In the genomic region with DNA sequence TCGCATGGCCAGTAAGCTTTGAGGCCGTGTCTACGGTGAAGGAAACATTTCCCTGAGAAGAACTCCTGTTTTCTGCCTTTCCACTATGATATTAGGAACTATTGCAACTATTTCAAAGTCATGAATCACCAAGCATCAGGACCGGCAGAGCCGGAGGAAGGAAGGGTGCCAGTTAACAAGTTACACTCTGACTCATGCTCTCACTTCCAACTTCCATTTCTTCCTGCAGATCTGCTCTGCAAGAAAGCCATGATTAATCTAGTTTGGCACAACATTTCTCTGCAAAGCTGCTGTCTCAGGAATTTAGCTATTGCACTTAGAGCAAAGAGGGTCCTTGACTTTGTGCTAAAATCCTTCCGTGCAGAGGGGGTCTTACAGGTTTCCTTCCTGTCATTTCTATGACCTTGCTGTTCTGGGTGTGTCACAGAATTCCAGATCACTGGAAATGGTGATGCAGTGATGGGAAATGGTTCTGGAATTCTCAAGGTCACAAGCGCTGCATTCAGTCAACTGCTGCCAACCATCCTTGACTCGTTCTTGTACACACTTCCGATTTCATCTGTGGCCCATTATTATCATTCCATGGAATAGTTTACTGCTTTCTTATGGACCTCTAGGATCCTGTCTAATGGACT, we compare ENCODE assay signal across 14 mouse cellular contexts. TPM values are rescaled to one million over a fixed set of nuclear protein-coding genes. Genes with fewer than 3 reads are reported as not detected.
A peak's percentile ranks its signal among the peaks of the same experiment; 100 is the strongest.
DNase-seq lines count a peak whose midpoint lies in the region; ATAC-seq lines count a peak whose summit lies in the region.
"Had no signal": no experiment of that assay in that cellular context is flagged by ENCODE, and none has a peak within 500 bp of the region (broad histone marks: within the 10 kb centered on the region; RNA-seq: fewer than 3 reads in every experiment).

No protein-coding gene starts in this region.

- no peaks in the 10 kb centered on the region for H3K27me3 ChIP-seq in heart, embryonic 11.5 days (ENCODE audit: control insufficient read depth, insufficient read depth, low read length)
- no peaks in the 10 kb centered on the region for H3K27me3 ChIP-seq in hindbrain, embryonic 14.5 days (ENCODE audit: control insufficient read depth, insufficient read depth, low read length)
- H3K27me3 ChIP-seq: forebrain, embryonic 12.5 days; heart, embryonic 12.5 days; liver, embryonic 13.5 days had no signal

- no peaks in the 10 kb centered on the region for H3K4me1 ChIP-seq in heart, embryonic 11.5 days (ENCODE audit: control insufficient read depth, insufficient read depth, low read length)
- no peaks in the 10 kb centered on the region for H3K4me1 ChIP-seq in hindbrain, embryonic 14.5 days (replicated peaks; ENCODE audit: control insufficient read depth, insufficient read depth, low read length)
- H3K4me1 ChIP-seq: forebrain, embryonic 12.5 days; heart, embryonic 12.5 days; liver, embryonic 13.5 days had no signal

- H3K4me3 ChIP-seq in heart, embryonic 11.5 days (ENCODE audit: low read depth, low read length): no peak overlapping the region
- H3K4me3 ChIP-seq in hindbrain, embryonic 14.5 days (replicated peaks; ENCODE audit: low read length): no peak overlapping the region
- H3K4me3 ChIP-seq: forebrain, embryonic 12.5 days; heart, embryonic 12.5 days; layer of hippocampus, adult 2 months; liver, embryonic 13.5 days had no signal

- H3K27ac ChIP-seq in heart, embryonic 11.5 days (ENCODE audit: low read depth, low read length): no peak overlapping the region
- H3K27ac ChIP-seq in hindbrain, embryonic 14.5 days: no peak overlapping the region
- H3K27ac ChIP-seq: forebrain, embryonic 12.5 days; layer of hippocampus, adult 2 months; liver, embryonic 13.5 days had no signal

- H3K4me2 ChIP-seq in heart, embryonic 11.5 days: no peak overlapping the region
- H3K4me2 ChIP-seq in hindbrain, embryonic 14.5 days (replicated peaks): no peak overlapping the region
- H3K4me2 ChIP-seq: forebrain, embryonic 12.5 days; heart, embryonic 12.5 days; liver, embryonic 13.5 days had no signal

- peak; percentile 44 for DNase-seq in heart, adult 8-10 months (ENCODE audit: low spot score)
- peak; percentile 92 for DNase-seq in 416B (ENCODE audit: low read depth)
- peak; percentile 32 to 57 for DNase-seq in adrenal gland, postnatal 36 days
- DNase-seq in ovary, adult 18-20 months (ENCODE audit: low spot score): no peak
- no peak for DNase-seq in hindbrain, embryonic 14.5 days (ENCODE audit: low spot score)
- no peak for DNase-seq in testis, postnatal 14 days (ENCODE audit: low spot score)
- DNase-seq: liver, embryonic 13.5 days; retina, postnatal 1 day; thymus, adult 18-20 months had no signal

- WGBS in heart, embryonic 11.5 days (ENCODE audit: insufficient replicate concordance): 77% methylated on average over 9 of the region's 9 CpGs
- 94% methylated on average over 9 of the region's 9 CpGs for WGBS in hindbrain, embryonic 14.5 days

- H3K36me3 ChIP-seq in heart, embryonic 11.5 days (ENCODE audit: control insufficient read depth, insufficient read depth, low read length): no peaks in the 10 kb centered on the region
- H3K36me3 ChIP-seq in hindbrain, embryonic 14.5 days (replicated peaks; ENCODE audit: control insufficient read depth, insufficient read depth): no peaks in the 10 kb centered on the region
- H3K36me3 ChIP-seq: forebrain, embryonic 12.5 days; heart, embryonic 12.5 days; liver, embryonic 13.5 days had no signal

- no peak overlapping the region for H3K9ac ChIP-seq in heart, embryonic 11.5 days (ENCODE audit: low read depth, low read length)
- H3K9ac ChIP-seq in hindbrain, embryonic 14.5 days: no peak overlapping the region
- H3K9ac ChIP-seq: forebrain, embryonic 12.5 days; heart, embryonic 12.5 days; liver, embryonic 13.5 days had no signal

- ATAC-seq in heart, embryonic 11.5 days (replicated peaks; ENCODE audit: insufficient number of reproducible peaks, low FRiP score, low TSS enrichment): no peak
- peak; percentile 68 for ATAC-seq in megakaryocyte, adult 5-6 weeks (ENCODE audit: poor library complexity, severe bottlenecking)
- ATAC-seq in hindbrain, embryonic 14.5 days (ENCODE audit: low FRiP score): no peak

- no peaks in the 10 kb centered on the region for H3K9me3 ChIP-seq in heart, embryonic 11.5 days (replicated peaks; ENCODE audit: control insufficient read depth, low read length)
- no peaks in the 10 kb centered on the region for H3K9me3 ChIP-seq in hindbrain, embryonic 14.5 days (ENCODE audit: control insufficient read depth, low read length)
- H3K9me3 ChIP-seq: forebrain, embryonic 12.5 days; heart, embryonic 12.5 days; liver, embryonic 13.5 days had no signal

RNA-seq across cellular contexts. Expression of a gene that starts 8.9 kb away (rescaled TPM):
- 100 to 1,000 TPM; 108 to 118 (median 112) TPM for total RNA-seq in heart, adult 8-10 months (2022)
- 11.1 and 19.2 TPM in 2 replicates for polyA plus RNA-seq in heart, embryonic 11.5 days (2014; fragmentation: Nextera tagmentation; extraction: Ambion mirVana)
- 100 to 1,000 TPM; 226 to 236 TPM for total RNA-seq in adrenal gland, postnatal 36 days (2021)
- 222 and 241 TPM in 2 replicates for total RNA-seq in megakaryocyte, adult 5-6 weeks (2015)
- 97.2 and 116 TPM in 2 replicates for total RNA-seq in megakaryocyte, adult 5-6 weeks (2017)
- polyA plus RNA-seq in hindbrain, embryonic 14.5 days (2014; fragmentation: Nextera tagmentation; extraction: Ambion mirVana): 40.8 and 43.7 TPM in 2 replicates

RNA-seq across cellular contexts. Expression of a gene that starts 30.8 kb away (rescaled TPM):
- total RNA-seq in heart, adult 8-10 months (2022): 10 to 100 TPM; 48.1 to 77.5 (median 69.4) TPM
- polyA plus RNA-seq in heart, embryonic 11.5 days (2014; fragmentation: Nextera tagmentation; extraction: Ambion mirVana): 116 and 127 TPM in 2 replicates
- 10 to 100 TPM; 10.7 to 12.2 TPM for total RNA-seq in adrenal gland, postnatal 36 days (2021)
- total RNA-seq in megakaryocyte, adult 5-6 weeks (2015): 161 and 181 TPM in 2 replicates
- total RNA-seq in megakaryocyte, adult 5-6 weeks (2017): 175 and 177 TPM in 2 replicates
- 20.6 and 22.1 TPM in 2 replicates for polyA plus RNA-seq in hindbrain, embryonic 14.5 days (2014; fragmentation: Nextera tagmentation; extraction: Ambion mirVana)

RNA-seq across cellular contexts. Expression of a gene that starts 38.8 kb away (rescaled TPM):
- total RNA-seq in heart, adult 8-10 months (2022): 100 to 1,000 TPM; 404 to 453 (median 416) TPM
- 196 and 201 TPM in 2 replicates for polyA plus RNA-seq in heart, embryonic 11.5 days (2014; fragmentation: Nextera tagmentation; extraction: Ambion mirVana)
- total RNA-seq in adrenal gland, postnatal 36 days (2021): 10 to 100 TPM; 68.0 to 91.6 TPM
- total RNA-seq in megakaryocyte, adult 5-6 weeks (2015): 26.7 and 27.1 TPM in 2 replicates
- total RNA-seq in megakaryocyte, adult 5-6 weeks (2017): 26.1 and 30.3 TPM in 2 replicates
- polyA plus RNA-seq in hindbrain, embryonic 14.5 days (2014; fragmentation: Nextera tagmentation; extraction: Ambion mirVana): 55.6 and 59.9 TPM in 2 replicates

RNA-seq across cellular contexts. Expression of a gene that starts 39.0 kb away (rescaled TPM):
- total RNA-seq in heart, adult 8-10 months (2022): 10 to 100 TPM; 11.3 to 14.2 (median 13.3) TPM
- polyA plus RNA-seq in heart, embryonic 11.5 days (2014; fragmentation: Nextera tagmentation; extraction: Ambion mirVana): 40.8 and 44.9 TPM in 2 replicates
- total RNA-seq in adrenal gland, postnatal 36 days (2021): 10 to 100 TPM; 22.6 to 23.5 TPM
- total RNA-seq in megakaryocyte, adult 5-6 weeks (2015): 45.4 and 47.7 TPM in 2 replicates
- 32.9 and 35.6 TPM in 2 replicates for total RNA-seq in megakaryocyte, adult 5-6 weeks (2017)
- polyA plus RNA-seq in hindbrain, embryonic 14.5 days (2014; fragmentation: Nextera tagmentation; extraction: Ambion mirVana): 34.7 and 37.5 TPM in 2 replicates

RNA-seq across cellular contexts. Expression of a gene that starts 51.5 kb away (rescaled TPM):
- not detected for total RNA-seq in heart, adult 8-10 months (2022)
- not detected in 2 replicates for polyA plus RNA-seq in heart, embryonic 11.5 days (2014; fragmentation: Nextera tagmentation; extraction: Ambion mirVana)
- total RNA-seq in adrenal gland, postnatal 36 days (2021): not detected
- total RNA-seq in megakaryocyte, adult 5-6 weeks (2015): 0.22 TPM in 1 of 2 replicates, not detected in the other
- total RNA-seq in megakaryocyte, adult 5-6 weeks (2017): not detected in 2 replicates
- not detected in 2 replicates for polyA plus RNA-seq in hindbrain, embryonic 14.5 days (2014; fragmentation: Nextera tagmentation; extraction: Ambion mirVana)
- total RNA-seq: layer of hippocampus, adult 2 months had no signal
- polyA plus RNA-seq: forebrain, embryonic 12.5 days; heart, embryonic 12.5 days; liver, embryonic 13.5 days had no signal

Comparison
In these comparisons a context has a peak if more than half of its experiments do, and no peak if none do; other contexts are left out.
1. DNase-seq: peak in heart, adult 8-10 months (single experiment), 416B (single experiment) and adrenal gland, postnatal 36 days (2 of 2); none in ovary, adult 18-20 months (single experiment), hindbrain, embryonic 14.5 days (single experiment) and testis, postnatal 14 days (single experiment).
2. RNA of a gene that starts 38.8 kb away (total RNA-seq): 404 to 453 TPM in heart, adult 8-10 months; 68.0 to 91.6 TPM in adrenal gland, postnatal 36 days and 26.1 to 30.3 TPM in megakaryocyte, adult 5-6 weeks; every median in the first group is over 4 times any median in the second.